Mouse (Mus musculus): Measurements from ENCODE around the gene Zfp618. TPM values are rescaled to one million over a fixed set of nuclear protein-coding genes. Genes with fewer than 3 reads are reported as not detected.

Gene Zfp618
- polyA plus RNA-seq, 1 experiment from 2014 or later: 9.2 TPM

DNA sequence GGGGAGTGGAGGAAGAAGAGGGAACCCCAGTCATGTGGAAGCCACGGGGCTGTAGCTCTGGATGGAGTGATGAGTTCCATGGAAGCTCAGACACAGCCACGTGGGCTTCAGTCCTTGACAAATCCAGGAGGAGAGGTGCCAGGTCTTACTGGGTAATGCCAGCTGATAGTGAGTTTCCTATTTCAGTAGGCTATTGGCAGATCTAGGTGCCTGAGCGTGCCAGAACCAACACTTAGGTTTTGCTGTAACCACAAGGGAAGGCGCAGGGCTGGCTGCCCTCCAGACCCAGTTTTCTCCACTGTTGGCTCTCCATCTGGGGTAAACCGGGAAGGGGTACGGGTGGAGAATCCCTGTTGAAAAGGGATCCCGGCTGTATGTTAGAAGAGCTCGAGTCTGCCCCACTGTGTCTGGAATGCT is 119.1 kb downstream of the Zfp618 start:
- H3K36me3 ChIP-seq (ENCODE audit: control insufficient read depth, insufficient read depth): no peaks in the 10 kb centered on the region
- no peak for ATAC-seq (ENCODE audit: low read depth)
- no peak overlapping the region for H3K4me2 ChIP-seq (ENCODE audit: low read depth, low read length)
- no peak overlapping the region for H3K27ac ChIP-seq (ENCODE audit: low read length)
- no peaks in the 10 kb centered on the region for H3K9me3 ChIP-seq (replicated peaks; ENCODE audit: control insufficient read depth, low read length)
- WGBS (ENCODE audit: insufficient replicate concordance): 61% methylated on average over 8 of the region's 8 CpGs
- no peak overlapping the region for H3K4me3 ChIP-seq (ENCODE audit: low read depth, low read length)
- no peak overlapping the region for H3K9ac ChIP-seq (ENCODE audit: low read depth, low read length)
- no peaks in the 10 kb centered on the region for H3K4me1 ChIP-seq (ENCODE audit: control insufficient read depth, low read depth, low read length)
- H3K27me3 ChIP-seq (ENCODE audit: control insufficient read depth, insufficient read depth, low read depth, low read length): no peaks in the 10 kb centered on the region

DNA sequence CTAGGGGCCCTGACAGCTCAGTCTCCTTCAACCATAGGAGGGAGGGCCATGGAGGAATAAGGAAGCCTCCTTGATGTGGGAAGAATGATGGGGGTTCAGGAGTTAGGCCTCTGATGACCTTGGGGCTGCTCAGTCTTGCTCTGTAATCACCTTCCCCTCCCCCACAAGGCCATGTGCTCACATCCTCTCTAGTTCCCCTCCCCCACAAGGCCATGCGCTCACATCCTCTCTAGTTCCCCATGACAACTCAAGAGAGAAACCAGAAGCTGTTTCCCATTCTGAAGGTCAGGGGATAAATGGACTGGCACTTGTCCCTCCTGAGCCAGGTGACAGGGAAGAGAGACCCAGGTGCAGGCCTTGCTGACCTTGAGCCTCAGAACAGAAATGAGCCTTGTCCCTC is 124.1 kb downstream of the Zfp618 start:
- Histone ChIP-seq H3K27me3 (ENCODE audit: control insufficient read depth, insufficient read depth, low read depth, low read length) (no peaks in the 10 kb centered on the region), H3K4me3 (ENCODE audit: low read depth, low read length) (no peak overlapping the region), H3K9ac (ENCODE audit: low read depth, low read length) (no peak overlapping the region), H3K4me1 (ENCODE audit: control insufficient read depth, low read depth, low read length) (no peaks in the 10 kb centered on the region), H3K36me3 (ENCODE audit: control insufficient read depth, insufficient read depth) (no peaks in the 10 kb centered on the region), H3K27ac (ENCODE audit: low read length) (no peak overlapping the region), H3K4me2 (ENCODE audit: low read depth, low read length) (no peak overlapping the region), H3K9me3 (replicated peaks; ENCODE audit: control insufficient read depth, low read length) (no peaks in the 10 kb centered on the region)
- 33% methylated on average over 1 of the region's 1 CpGs for WGBS (ENCODE audit: insufficient replicate concordance)
- no peak for ATAC-seq (ENCODE audit: low read depth)

DNA sequence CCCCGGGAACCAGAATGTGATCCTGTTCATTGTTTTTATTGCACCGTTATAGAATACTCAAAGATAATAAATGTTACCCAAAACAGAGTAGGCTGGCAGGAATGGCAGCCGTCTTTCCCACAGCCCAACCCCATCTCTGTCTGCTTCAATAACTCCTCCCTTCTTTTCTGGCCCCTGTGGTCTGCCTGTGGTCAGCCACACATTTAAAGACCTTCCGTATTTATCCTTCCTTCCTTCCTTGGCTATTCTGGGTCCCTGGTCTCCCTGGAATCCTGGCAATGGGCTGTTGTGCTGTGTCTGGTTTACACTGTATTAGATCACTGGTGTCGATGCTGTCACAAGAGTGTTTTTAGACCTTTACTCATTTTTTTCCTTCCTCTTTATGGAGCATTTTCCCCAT is 125.8 kb downstream of the Zfp618 start:
- Histone ChIP-seq H3K4me3 (ENCODE audit: low read depth, low read length) (no peak overlapping the region), H3K4me2 (ENCODE audit: low read depth, low read length) (no peak overlapping the region)
- 25% methylated on average over 5 of the region's 5 CpGs for WGBS (ENCODE audit: insufficient replicate concordance)

DNA sequence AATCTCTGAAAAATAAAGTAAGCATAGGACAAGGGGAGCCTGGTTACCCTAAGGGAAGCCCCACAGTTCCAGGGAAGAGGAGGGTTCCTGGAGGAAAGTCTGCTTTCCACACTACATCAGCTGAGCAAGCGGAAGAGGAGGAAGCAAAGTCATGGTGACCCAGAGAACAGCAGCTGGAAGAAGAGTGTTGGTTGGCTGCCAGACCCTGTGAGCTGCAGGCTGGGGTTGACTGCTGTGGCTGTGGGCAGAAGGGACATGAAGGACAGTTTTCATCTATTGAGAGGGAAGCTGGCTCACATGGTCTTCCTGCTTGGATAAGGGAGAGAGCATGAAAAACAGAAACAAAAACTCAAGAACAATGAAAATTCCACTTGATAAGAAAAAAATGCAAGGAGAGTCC is 132.2 kb downstream of the Zfp618 start:
- no peak overlapping the region for H3K4me3 ChIP-seq (ENCODE audit: low read depth, low read length)
- no peak for ATAC-seq (ENCODE audit: low read depth)
- no peaks in the 10 kb centered on the region for H3K27me3 ChIP-seq (ENCODE audit: control insufficient read depth, insufficient read depth, low read depth, low read length)
- H3K4me2 ChIP-seq (ENCODE audit: low read depth, low read length): no peak overlapping the region
- H3K4me1 ChIP-seq (ENCODE audit: control insufficient read depth, low read depth, low read length): no peaks in the 10 kb centered on the region
- H3K9me3 ChIP-seq (replicated peaks; ENCODE audit: control insufficient read depth, low read length): no peaks in the 10 kb centered on the region
- no peaks in the 10 kb centered on the region for H3K36me3 ChIP-seq (ENCODE audit: control insufficient read depth, insufficient read depth)
- H3K27ac ChIP-seq (ENCODE audit: low read length): no peak overlapping the region
- H3K9ac ChIP-seq (ENCODE audit: low read depth, low read length): no peak overlapping the region
- WGBS (ENCODE audit: insufficient replicate concordance): 37% methylated on average over 1 of the region's 1 CpGs

More for the DNA sequence above, 125.8 kb downstream of the Zfp618 start:
- no peaks in the 10 kb centered on the region for H3K36me3 ChIP-seq (ENCODE audit: control insufficient read depth, insufficient read depth)
- H3K27ac ChIP-seq (ENCODE audit: low read length): no peak overlapping the region
- no peaks in the 10 kb centered on the region for H3K27me3 ChIP-seq (ENCODE audit: control insufficient read depth, insufficient read depth, low read depth, low read length)
- ATAC-seq (ENCODE audit: low read depth): no peak
- H3K9me3 ChIP-seq (replicated peaks; ENCODE audit: control insufficient read depth, low read length): no peaks in the 10 kb centered on the region
- no peaks in the 10 kb centered on the region for H3K4me1 ChIP-seq (ENCODE audit: control insufficient read depth, low read depth, low read length)
- H3K9ac ChIP-seq (ENCODE audit: low read depth, low read length): no peak overlapping the region

DNA sequence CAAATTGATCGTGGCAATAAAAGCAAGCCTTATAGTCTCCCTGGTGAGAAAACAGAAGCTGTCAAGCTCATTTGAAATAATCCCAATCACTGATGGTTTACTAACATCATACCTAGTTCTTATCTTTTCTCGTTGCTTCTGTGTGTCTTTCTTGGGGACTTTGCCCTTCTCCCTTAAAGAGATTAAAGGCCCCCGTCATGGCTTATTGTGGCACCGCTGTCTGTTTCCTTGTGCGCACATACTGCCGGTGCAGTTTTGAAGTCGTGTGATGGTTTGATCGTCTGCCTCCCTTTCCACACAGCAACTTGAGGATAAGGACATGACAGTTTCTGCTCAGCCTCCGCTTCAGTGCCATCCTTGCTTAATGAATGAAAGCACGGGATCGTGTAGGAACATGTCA is 135.1 kb downstream of the Zfp618 start:
- no peak for ATAC-seq (ENCODE audit: low read depth)
- H3K4me1 ChIP-seq (ENCODE audit: control insufficient read depth, low read depth, low read length): no peaks in the 10 kb centered on the region
- H3K4me2 ChIP-seq (ENCODE audit: low read depth, low read length): no peak overlapping the region
- no peak overlapping the region for H3K4me3 ChIP-seq (ENCODE audit: low read depth, low read length)
- H3K9me3 ChIP-seq (replicated peaks; ENCODE audit: control insufficient read depth, low read length): no peaks in the 10 kb centered on the region
- 71% methylated on average over 11 of the region's 11 CpGs for WGBS (ENCODE audit: insufficient replicate concordance)
- H3K36me3 ChIP-seq (ENCODE audit: control insufficient read depth, insufficient read depth): no peaks in the 10 kb centered on the region
- H3K27me3 ChIP-seq (ENCODE audit: control insufficient read depth, insufficient read depth, low read depth, low read length): no peaks in the 10 kb centered on the region
- no peak overlapping the region for H3K9ac ChIP-seq (ENCODE audit: low read depth, low read length)
- H3K27ac ChIP-seq (ENCODE audit: low read length): no peak overlapping the region

DNA sequence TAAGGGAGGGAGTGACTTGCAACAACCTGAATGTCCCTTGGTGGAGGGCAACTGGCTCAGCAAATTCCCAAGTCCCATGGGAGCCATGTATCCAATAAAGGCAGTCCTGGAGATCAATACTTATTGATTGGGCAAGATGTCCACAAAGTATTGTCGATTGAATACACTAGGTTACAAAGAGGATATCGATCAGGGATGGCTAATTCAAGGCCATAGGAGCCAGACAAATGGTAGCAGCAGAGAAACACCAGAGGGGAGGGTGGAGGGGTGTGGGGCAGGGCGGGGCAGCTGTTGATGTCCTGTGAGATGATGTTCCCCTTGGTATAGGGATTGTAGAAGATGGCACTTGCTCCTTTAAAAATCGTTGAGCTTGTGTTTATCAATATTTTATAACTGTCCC is 136.7 kb downstream of the Zfp618 start:
- no peaks in the 10 kb centered on the region for H3K27me3 ChIP-seq (ENCODE audit: control insufficient read depth, insufficient read depth, low read depth, low read length)
- H3K9ac ChIP-seq (ENCODE audit: low read depth, low read length): no peak overlapping the region
- H3K4me2 ChIP-seq (ENCODE audit: low read depth, low read length): no peak overlapping the region
- no peak overlapping the region for H3K4me3 ChIP-seq (ENCODE audit: low read depth, low read length)
- no peak overlapping the region for H3K27ac ChIP-seq (ENCODE audit: low read length)
- 50% methylated on average over 4 of the region's 4 CpGs for WGBS (ENCODE audit: insufficient replicate concordance)
- ATAC-seq (ENCODE audit: low read depth): no peak
- H3K4me1 ChIP-seq (ENCODE audit: control insufficient read depth, low read depth, low read length): no peaks in the 10 kb centered on the region
- H3K36me3 ChIP-seq (ENCODE audit: control insufficient read depth, insufficient read depth): no peaks in the 10 kb centered on the region; the same call in 1 of the 2 replicates
- no peaks in the 10 kb centered on the region for H3K9me3 ChIP-seq (replicated peaks; ENCODE audit: control insufficient read depth, low read length)

DNA sequence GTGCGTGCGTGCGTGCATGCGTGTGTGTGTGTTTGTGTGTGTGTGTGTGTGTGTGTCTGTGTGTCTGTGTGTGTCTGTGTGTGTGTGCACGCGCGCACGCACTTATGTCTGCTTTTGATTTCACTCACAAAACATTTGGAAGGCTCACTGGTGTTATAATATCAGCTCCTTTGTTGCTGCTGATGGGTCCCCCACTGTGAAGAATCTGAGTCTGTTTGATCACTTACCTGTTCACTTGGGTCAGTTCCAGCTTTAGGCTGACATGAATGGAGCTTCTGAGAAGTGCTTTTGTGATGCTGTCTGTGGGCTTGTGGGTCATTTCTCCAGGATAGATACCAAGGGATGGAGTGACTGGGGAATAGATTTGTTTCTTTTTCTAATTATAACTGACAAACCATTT is 140.3 kb downstream of the Zfp618 start:
- H3K4me1 ChIP-seq (ENCODE audit: control insufficient read depth, low read depth, low read length): no peaks in the 10 kb centered on the region
- no peak for ATAC-seq (ENCODE audit: low read depth)
- H3K27ac ChIP-seq (ENCODE audit: low read length): no peak overlapping the region
- H3K4me3 ChIP-seq (ENCODE audit: low read depth, low read length): no peak overlapping the region
- WGBS (ENCODE audit: insufficient replicate concordance): 86% methylated on average over 8 of the region's 8 CpGs
- no peaks in the 10 kb centered on the region for H3K9me3 ChIP-seq (replicated peaks; ENCODE audit: control insufficient read depth, low read length)
- H3K9ac ChIP-seq (ENCODE audit: low read depth, low read length): no peak overlapping the region
- H3K36me3 ChIP-seq (ENCODE audit: control insufficient read depth, insufficient read depth): peaks cover 3% of the 10 kb centered on the region; the same call in 1 of the 2 replicates
- no peaks in the 10 kb centered on the region for H3K27me3 ChIP-seq (ENCODE audit: control insufficient read depth, insufficient read depth, low read depth, low read length)
- no peak overlapping the region for H3K4me2 ChIP-seq (ENCODE audit: low read depth, low read length)

DNA sequence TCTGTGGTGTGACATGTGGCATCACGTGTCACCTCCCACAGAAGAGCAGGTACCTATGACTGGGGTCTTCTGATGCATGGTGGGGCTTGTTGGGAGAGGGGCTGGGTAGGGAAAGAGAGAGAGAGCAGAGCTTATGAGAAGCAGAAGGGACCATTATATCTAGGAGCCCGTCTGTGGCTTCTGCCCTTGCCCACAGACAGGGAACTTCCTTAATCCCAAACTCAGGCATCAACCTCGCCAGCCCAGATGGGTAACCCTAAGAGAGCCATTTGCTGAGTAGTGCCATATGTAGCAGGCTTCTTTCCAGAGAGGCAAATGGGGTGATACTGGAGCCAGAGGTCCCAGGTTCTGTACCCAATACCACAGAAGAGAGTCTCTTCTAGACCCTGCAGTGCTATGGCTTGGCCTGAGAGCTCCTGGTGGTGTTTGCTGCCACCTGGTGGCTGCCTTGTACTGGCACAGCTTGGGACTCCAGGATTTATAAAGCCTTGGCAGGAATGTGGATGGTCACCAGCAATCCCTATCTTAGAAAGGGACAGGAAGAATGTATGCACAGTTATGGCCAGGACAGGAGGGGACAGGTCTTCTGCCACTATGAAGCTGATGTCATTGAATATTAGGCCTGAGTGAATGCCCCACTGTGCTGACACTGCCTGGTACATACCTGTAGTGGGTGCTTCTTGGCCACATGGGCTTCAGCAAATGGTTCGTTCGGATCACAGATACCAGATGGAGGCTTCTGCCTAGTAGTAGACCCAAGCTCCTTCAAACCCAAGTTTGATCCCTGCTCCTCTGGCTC is 153.5 kb downstream of the Zfp618 start:
- Histone ChIP-seq H3K36me3 (ENCODE audit: control insufficient read depth, insufficient read depth) (0 out of 2 replicates have a peak, but pooled peaks cover 3% of the 10 kb centered on the region), H3K27me3 (ENCODE audit: control insufficient read depth, insufficient read depth, low read depth, low read length) (no peaks in the 10 kb centered on the region)
- no peak for ATAC-seq (ENCODE audit: low read depth)

DNA sequence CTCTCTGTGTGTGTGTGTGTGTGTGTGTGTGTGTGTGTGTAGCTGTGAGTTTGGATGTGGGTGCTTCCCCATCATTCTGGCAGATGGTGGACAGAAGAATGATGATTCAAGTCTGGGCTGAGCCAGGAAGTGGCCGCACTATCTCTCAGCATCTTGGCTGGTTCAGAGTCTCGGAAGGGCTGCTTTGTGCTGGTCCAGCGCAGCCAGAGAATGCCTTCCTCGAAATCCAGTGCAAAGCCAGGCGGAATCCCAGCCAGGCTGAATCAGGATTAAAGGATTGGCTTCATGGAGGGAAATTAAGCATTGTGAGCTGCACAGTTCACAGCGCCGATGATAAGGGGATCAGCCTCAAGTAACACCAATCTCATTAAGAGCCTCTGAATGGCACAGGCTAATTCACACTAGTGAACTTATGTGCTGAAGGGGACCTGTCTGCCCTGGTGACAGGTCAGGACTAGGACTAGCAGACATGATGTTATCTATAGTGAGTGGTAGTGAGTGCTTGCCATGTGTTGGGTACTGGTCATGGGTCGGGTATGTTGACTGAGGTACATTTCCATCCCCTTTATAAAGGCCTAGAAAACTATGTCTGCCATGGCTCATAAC is 159.6 kb downstream of the Zfp618 start:
- no peaks in the 10 kb centered on the region for H3K27me3 ChIP-seq (ENCODE audit: control insufficient read depth, insufficient read depth, low read depth, low read length)
- WGBS (ENCODE audit: insufficient replicate concordance): 57% methylated on average over 8 of the region's 8 CpGs
- no peaks in the 10 kb centered on the region for H3K4me1 ChIP-seq (ENCODE audit: control insufficient read depth, low read depth, low read length)
- no peak overlapping the region for H3K9ac ChIP-seq (ENCODE audit: low read depth, low read length)
- H3K36me3 ChIP-seq (ENCODE audit: control insufficient read depth, insufficient read depth): 0 out of 2 replicates have a peak, but pooled peaks cover 3% of the 10 kb centered on the region
- no peak overlapping the region for H3K4me3 ChIP-seq (ENCODE audit: low read depth, low read length)
- H3K4me2 ChIP-seq (ENCODE audit: low read depth, low read length): no peak overlapping the region
- no peak overlapping the region for H3K27ac ChIP-seq (ENCODE audit: low read length)
- no peak for ATAC-seq (ENCODE audit: low read depth)
- H3K9me3 ChIP-seq (replicated peaks; ENCODE audit: control insufficient read depth, low read length): no peaks in the 10 kb centered on the region

More for the DNA sequence above, 153.5 kb downstream of the Zfp618 start:
- Histone ChIP-seq H3K4me1 (ENCODE audit: control insufficient read depth, low read depth, low read length) (no peaks in the 10 kb centered on the region), H3K9ac (ENCODE audit: low read depth, low read length) (no peak overlapping the region), H3K4me2 (ENCODE audit: low read depth, low read length) (no peak overlapping the region), H3K9me3 (replicated peaks; ENCODE audit: control insufficient read depth, low read length) (no peaks in the 10 kb centered on the region), H3K4me3 (ENCODE audit: low read depth, low read length) (no peak overlapping the region), H3K27ac (ENCODE audit: low read length) (no peak overlapping the region)
- WGBS (ENCODE audit: insufficient replicate concordance): 48% methylated on average over 5 of the region's 5 CpGs
